Mouse (Mus musculus) testis, adult 2 months (tissue): ENCODE measurements around the gene Sprtn.

Source experiments
- CTCF ChIP-seq: fragments of 200-500 bp; IDR thresholded peaks from 2 replicates; pipeline ENCODE4 v1.5.1; 2012; ENCODE audit warnings: low read depth, mild to moderate bottlenecking, inconsistent platforms, low read length, moderate library complexity; ENCODE audit not compliant: control insufficient read depth, insufficient read depth, insufficient replicate concordance
- POLR2A ChIP-seq: fragments of 200-500 bp; IDR thresholded peaks from 2 replicates; pipeline ENCODE4 v1.6.1; 2012; ENCODE audit warnings: low read depth, mild to moderate bottlenecking, inconsistent platforms, low read length, moderate library complexity; ENCODE audit not compliant: control insufficient read depth

DNA sequence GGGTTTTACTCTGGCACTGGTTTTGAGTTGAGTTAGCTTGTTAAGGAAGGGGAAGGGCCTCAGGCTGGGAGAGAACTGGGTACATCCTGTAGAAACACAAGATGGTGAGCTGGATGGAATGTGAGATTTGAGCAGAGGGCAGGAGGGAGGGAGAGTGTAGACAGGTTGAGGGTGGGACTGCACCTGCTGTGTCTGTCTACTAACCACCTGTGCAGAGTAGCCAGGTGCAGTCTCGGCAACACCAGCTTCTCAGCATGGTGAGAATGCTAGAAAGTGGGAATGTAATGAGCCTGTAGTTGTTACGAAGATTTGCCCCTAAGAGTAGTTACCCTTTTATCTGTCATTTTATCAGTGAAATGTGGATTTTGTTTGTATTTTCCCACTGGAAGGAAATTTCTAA is 7.8 kb downstream of the Sprtn start:
- no peak for TF ChIP-seq POLR2A
- no peak for TF ChIP-seq CTCF
